Mouse (Mus musculus): Measurements from ENCODE around the gene Htr6. TPM values are rescaled to one million over a fixed set of nuclear protein-coding genes. Genes with fewer than 3 reads are reported as not detected.

Gene Htr6
- 2.0 and 4.3 TPM in 2 replicates for total RNA-seq (2014; rRNA removed)
- 0.74 and 0.96 TPM in 2 replicates for polyA plus RNA-seq (2015; fragmentation: Nextera tagmentation; extraction: Ambion mirVana)

- H3K4me2 ChIP-seq (ENCODE audit: low read depth, low read length) = peak within 1 kb of the TSS; percentile 83
- no peak for TF ChIP-seq CTCF (IDR thresholded peaks at IDR 0.05; ENCODE audit: low read depth)
- peaks cover 29% of the 10 kb centered on the region for H3K27me3 ChIP-seq (ENCODE audit: insufficient read depth, low read length)
- no peaks in the 10 kb centered on the region for H3K9me3 ChIP-seq (ENCODE audit: low read length)
- H3K4me3 ChIP-seq (ENCODE audit: low read length) = peak within 1 kb of the TSS; percentile 58
- ATAC-seq = peak; percentile 27; the same call in 1 of the 2 replicates
- H3K36me3 ChIP-seq (ENCODE audit: insufficient read depth, low read length) = no peaks in the 10 kb centered on the region
- no peaks in the 10 kb centered on the region; the same call in 1 of the 2 replicates for H3K4me1 ChIP-seq (ENCODE audit: insufficient read depth, low read length)
- peak within 1 kb of the TSS; percentile 59 for H3K9ac ChIP-seq (replicated peaks; ENCODE audit: low read length)
- DNase-seq (ENCODE audit: low spot score) = no peak
- H3K27ac ChIP-seq = no peak within 1 kb of the TSS
- 2% methylated on average over 69 of the region's 77 CpGs for WGBS
Measured at GRCm38 (mm10) chr4:139075041-139075711, at the start of gene Htr6. TSS of gene Htr6 (minus strand) at chr4:139075570.

- Histone ChIP-seq H3K9me3 (ENCODE audit: low read length) (no peaks in the 10 kb centered on the region), H3K4me3 (ENCODE audit: low read length) (no peak overlapping the region), H3K27ac (no peak overlapping the region), H3K27me3 (ENCODE audit: insufficient read depth, low read length) (no peaks in the 10 kb centered on the region), H3K4me1 (ENCODE audit: insufficient read depth, low read length) (peaks cover 5% of the 10 kb centered on the region), H3K9ac (replicated peaks; ENCODE audit: low read length) (no peak overlapping the region), H3K4me2 (ENCODE audit: low read depth, low read length) (no peak overlapping the region), H3K36me3 (ENCODE audit: insufficient read depth, low read length) (no peaks in the 10 kb centered on the region)
- TF ChIP-seq CTCF (IDR thresholded peaks at IDR 0.05; ENCODE audit: low read depth) = no peak
- 95% methylated on average over 6 of the region's 6 CpGs for WGBS
- DNase-seq (ENCODE audit: low spot score) = no peak
- no peak for ATAC-seq
Measured at GRCm38 (mm10) chr4:139124940-139125339, 49.6 kb upstream of the Htr6 start.

GRCm38 (mm10) chr4:139122557-139122956 is 47.2 kb upstream of the Htr6 start:
- WGBS = 96% methylated on average over 4 of the region's 4 CpGs
- no peaks in the 10 kb centered on the region for H3K9me3 ChIP-seq (ENCODE audit: low read length)
- H3K4me2 ChIP-seq (ENCODE audit: low read depth, low read length) = no peak overlapping the region

GRCm38 (mm10) chr4:139120998-139121397 is 45.6 kb upstream of the Htr6 start:
- WGBS = 79% methylated on average over 7 of the region's 7 CpGs
- H3K4me2 ChIP-seq (ENCODE audit: low read depth, low read length) = no peak overlapping the region
- no peak for DNase-seq (ENCODE audit: low spot score)
- no peaks in the 10 kb centered on the region for H3K27me3 ChIP-seq (ENCODE audit: insufficient read depth, low read length)
- no peaks in the 10 kb centered on the region for H3K4me1 ChIP-seq (ENCODE audit: insufficient read depth, low read length)
- no peak overlapping the region for H3K27ac ChIP-seq
- ATAC-seq = no peak
- no peak overlapping the region for H3K4me3 ChIP-seq (ENCODE audit: low read length)
- H3K9me3 ChIP-seq (ENCODE audit: low read length) = no peaks in the 10 kb centered on the region
- TF ChIP-seq CTCF (IDR thresholded peaks at IDR 0.05; ENCODE audit: low read depth) = no peak
- no peak overlapping the region for H3K9ac ChIP-seq (replicated peaks; ENCODE audit: low read length)
- H3K36me3 ChIP-seq (ENCODE audit: insufficient read depth, low read length) = no peaks in the 10 kb centered on the region

More at GRCm38 (mm10) chr4:139122557-139122956, 47.2 kb upstream of the Htr6 start:
- Histone ChIP-seq H3K36me3 (ENCODE audit: insufficient read depth, low read length) (no peaks in the 10 kb centered on the region), H3K27me3 (ENCODE audit: insufficient read depth, low read length) (no peaks in the 10 kb centered on the region), H3K27ac (no peak overlapping the region), H3K4me1 (ENCODE audit: insufficient read depth, low read length) (no peaks in the 10 kb centered on the region), H3K9ac (replicated peaks; ENCODE audit: low read length) (no peak overlapping the region), H3K4me3 (ENCODE audit: low read length) (no peak overlapping the region)
- ATAC-seq = no peak
- TF ChIP-seq CTCF (IDR thresholded peaks at IDR 0.05; ENCODE audit: low read depth) = no peak
- no peak for DNase-seq (ENCODE audit: low spot score)

GRCm38 (mm10) chr4:139120281-139120814 is 45.0 kb upstream of the Htr6 start:
- no peaks in the 10 kb centered on the region for H3K36me3 ChIP-seq (ENCODE audit: insufficient read depth, low read length)
- no peaks in the 10 kb centered on the region for H3K27me3 ChIP-seq (ENCODE audit: insufficient read depth, low read length)
- WGBS = 85% methylated on average over 4 of the region's 4 CpGs
- no peak for ATAC-seq
- H3K4me1 ChIP-seq (ENCODE audit: insufficient read depth, low read length) = no peaks in the 10 kb centered on the region
- no peak overlapping the region for H3K9ac ChIP-seq (replicated peaks; ENCODE audit: low read length)
- TF ChIP-seq CTCF (IDR thresholded peaks at IDR 0.05; ENCODE audit: low read depth) = no peak
- no peak overlapping the region for H3K4me3 ChIP-seq (ENCODE audit: low read length)
- H3K27ac ChIP-seq = no peak overlapping the region
- no peaks in the 10 kb centered on the region for H3K9me3 ChIP-seq (ENCODE audit: low read length)
- no peak for DNase-seq (ENCODE audit: low spot score)
- H3K4me2 ChIP-seq (ENCODE audit: low read depth, low read length) = no peak overlapping the region

GRCm38 (mm10) chr4:139116356-139117063 is 41.1 kb upstream of the Htr6 start:
- DNase-seq (ENCODE audit: low spot score) = peak; percentile 42

More at GRCm38 (mm10) chr4:139116356-139117063, 41.1 kb upstream of the Htr6 start:
- WGBS = 77% methylated on average over 3 of the region's 3 CpGs
- Histone ChIP-seq H3K4me1 (ENCODE audit: insufficient read depth, low read length) (no peaks in the 10 kb centered on the region), H3K4me2 (ENCODE audit: low read depth, low read length) (no peak overlapping the region), H3K27me3 (ENCODE audit: insufficient read depth, low read length) (no peaks in the 10 kb centered on the region), H3K27ac (no peak overlapping the region), H3K36me3 (ENCODE audit: insufficient read depth, low read length) (no peaks in the 10 kb centered on the region), H3K4me3 (ENCODE audit: low read length) (no peak overlapping the region), H3K9ac (replicated peaks; ENCODE audit: low read length) (no peak overlapping the region), H3K9me3 (ENCODE audit: low read length) (no peaks in the 10 kb centered on the region)
- peak; percentile 53; the same call in 1 of the 2 replicates for ATAC-seq
- no peak for TF ChIP-seq CTCF (IDR thresholded peaks at IDR 0.05; ENCODE audit: low read depth)
